Mouse (Mus musculus) intestine, embryonic 16.5 days (tissue): ENCODE results near the gene Slc12a9. TPM values are rescaled to one million over a fixed set of nuclear protein-coding genes. Genes with fewer than 3 reads are reported as not detected.

Experiments
- ATAC-seq: fragments of 200-750 bp; cut with Nextera tagmentation; 2 replicates; pipeline ENCODE4 v1.8.0; 2017; ENCODE audit warnings: moderate TSS enrichment, moderate library complexity
- H3K27ac ChIP-seq: fragments of 300-500 bp; sonication (generic); 2 replicates; pipeline ENCODE4 v1.5.1; 2014; ENCODE audit warnings: mild to moderate bottlenecking, low read length
- H3K27me3 ChIP-seq: fragments of 300-500 bp; sonication (generic); replicated peaks from 2 replicates; pipeline ENCODE4 v1.6.1; 2014; ENCODE audit warnings: low read length, control low read depth, mixed read lengths; ENCODE audit not compliant: control insufficient read depth, insufficient read depth
- H3K36me3 ChIP-seq: fragments of 300-500 bp; sonication (generic); 2 replicates; pipeline ENCODE4 v1.6.1; 2014; ENCODE audit warnings: low read length, control low read depth; ENCODE audit not compliant: control insufficient read depth, insufficient read depth
- H3K4me1 ChIP-seq: fragments of 300-500 bp; sonication (generic); 2 replicates; pipeline ENCODE4 v1.6.1; 2014; ENCODE audit warnings: low read length, control low read depth, mixed read lengths; ENCODE audit not compliant: control insufficient read depth, insufficient read depth
- H3K4me2 ChIP-seq: fragments of 300-500 bp; sonication (generic); 2 replicates; pipeline ENCODE4 v1.6.1; 2014; ENCODE audit warnings: low read depth, low read length, control low read depth
- H3K4me3 ChIP-seq: fragments of 300-500 bp; sonication (generic); 2 replicates; pipeline ENCODE4 v1.5.1; 2014; ENCODE audit warnings: mild to moderate bottlenecking, low read length
- H3K9ac ChIP-seq: fragments of 300-500 bp; sonication (generic); 2 replicates; pipeline ENCODE4 v1.6.1; 2014; ENCODE audit warnings: low read depth, low read length
- H3K9me3 ChIP-seq: fragments of 300-500 bp; sonication (generic); 2 replicates; pipeline ENCODE4 v1.6.1; 2016; ENCODE audit warnings: low read length, control low read depth; ENCODE audit not compliant: control insufficient read depth
- WGBS: fragments of 180-500 bp; shearing (Covaris S2); extraction: QIAGEN DNeasy Blood & Tissue Kit; methylation state at CpG from one replicate; pipeline ENCODE4 v1.1.7; 2014; 5-methylcytosine and 5-hydroxymethylcytosine counted together
- polyA plus RNA-seq: library from polyadenylated mRNA; unstranded; fragments of >200 nt; fragmentation: Nextera tagmentation; extraction: Ambion mirVana; gene quantifications from 2 replicates; pipeline ENCODE4 v1.2.1, GENCODE M21; 2015

Slc12a9 gene
- polyA plus RNA-seq, 1 experiment from 2014 or later = 14.7 TPM

DNA sequence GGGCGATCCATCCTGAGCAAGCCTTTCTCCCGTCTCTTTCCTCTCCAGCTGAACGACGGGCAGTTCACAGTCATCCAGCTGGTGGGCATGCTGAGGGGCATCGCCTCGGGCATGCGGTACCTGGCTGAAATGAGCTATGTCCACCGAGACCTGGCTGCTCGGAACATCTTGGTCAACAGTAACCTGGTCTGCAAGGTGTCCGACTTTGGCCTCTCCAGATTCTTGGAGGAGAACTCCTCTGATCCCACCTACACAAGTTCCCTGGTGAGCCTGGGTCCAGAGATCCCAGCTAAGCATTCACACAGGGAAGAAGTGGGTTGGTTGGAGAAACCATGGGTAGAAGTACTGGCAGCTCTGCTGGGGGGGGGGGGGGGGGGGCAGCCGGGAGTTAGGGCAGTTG, 36.3 kb upstream of the Slc12a9 start:
- no peak for ATAC-seq
- WGBS = 94% methylated on average over 11 of the region's 11 CpGs
- no peaks in the 10 kb centered on the region for H3K4me1 ChIP-seq
- no peaks in the 10 kb centered on the region for H3K9me3 ChIP-seq
- H3K36me3 ChIP-seq = peaks cover 56% of the 10 kb centered on the region
- no peak overlapping the region for H3K4me2 ChIP-seq
- no peak overlapping the region for H3K4me3 ChIP-seq
- no peaks in the 10 kb centered on the region for H3K27me3 ChIP-seq
- no peak overlapping the region for H3K27ac ChIP-seq
- H3K9ac ChIP-seq = no peak overlapping the region

GRCm38 (mm10) chr5:137358382-137358781, 25.0 kb upstream of the Slc12a9 start:
- no peak for ATAC-seq
- no peak overlapping the region for H3K4me3 ChIP-seq
- no peak overlapping the region for H3K4me2 ChIP-seq
- peaks cover 50% of the 10 kb centered on the region for H3K36me3 ChIP-seq
- H3K9me3 ChIP-seq = no peaks in the 10 kb centered on the region
- no peaks in the 10 kb centered on the region for H3K27me3 ChIP-seq
- H3K4me1 ChIP-seq = peaks cover 2% of the 10 kb centered on the region; the same call in 1 of the 2 replicates
- no peak overlapping the region for H3K27ac ChIP-seq
- 35% methylated on average over 7 of the region's 7 CpGs for WGBS
- H3K9ac ChIP-seq = no peak overlapping the region

GRCm38 (mm10) chr5:137354091-137354490, 20.7 kb upstream of the Slc12a9 start:
- Histone ChIP-seq H3K27ac (no peak overlapping the region), H3K4me3 (no peak overlapping the region), H3K27me3 (no peaks in the 10 kb centered on the region), H3K36me3 (peaks cover 21% of the 10 kb centered on the region), H3K9ac (no peak overlapping the region; the same call in 1 of the 2 replicates), H3K4me1 (peaks cover 20% of the 10 kb centered on the region), H3K4me2 (no peak overlapping the region), H3K9me3 (no peaks in the 10 kb centered on the region)
- ATAC-seq = no peak
- WGBS = 84% methylated on average over 17 of the region's 17 CpGs

GRCm38 (mm10) chr5:137352011-137352975, 18.9 kb upstream of the Slc12a9 start:
- WGBS = 11% methylated on average over 16 of the region's 16 CpGs
- no peak for ATAC-seq
- Histone ChIP-seq H3K9ac (peak overlapping the region; percentile 95), H3K27me3 (no peaks in the 10 kb centered on the region), H3K4me1 (peaks cover 37% of the 10 kb centered on the region), H3K36me3 (peaks cover 17% of the 10 kb centered on the region), H3K9me3 (no peaks in the 10 kb centered on the region), H3K27ac (peak overlapping the region; percentile 98), H3K4me2 (peak overlapping the region; percentile 84), H3K4me3 (peak overlapping the region; percentile 74)

GRCm38 (mm10) chr5:137351394-137351793, 18.0 kb upstream of the Slc12a9 start:
- Histone ChIP-seq H3K27ac (peak overlapping the region; percentile 98), H3K9ac (peak overlapping the region; percentile 95), H3K27me3 (no peaks in the 10 kb centered on the region), H3K36me3 (peaks cover 11% of the 10 kb centered on the region), H3K4me3 (peak overlapping the region; percentile 74), H3K9me3 (no peaks in the 10 kb centered on the region), H3K4me1 (peaks cover 42% of the 10 kb centered on the region), H3K4me2 (peak overlapping the region; percentile 84)
- ATAC-seq = no peak
- WGBS = 9% methylated on average over 4 of the region's 4 CpGs

GRCm38 (mm10) chr5:137351058-137351380, 17.6 kb upstream of the Slc12a9 start:
- no peak for ATAC-seq
- H3K4me1 ChIP-seq = peaks cover 42% of the 10 kb centered on the region
- no peaks in the 10 kb centered on the region for H3K27me3 ChIP-seq
- H3K36me3 ChIP-seq = peaks cover 7% of the 10 kb centered on the region; the same call in 1 of the 2 replicates
- H3K4me2 ChIP-seq = peak overlapping the region; percentile 84
- peak overlapping the region; percentile 98 for H3K27ac ChIP-seq
- no peaks in the 10 kb centered on the region for H3K9me3 ChIP-seq
- 4% methylated on average over 8 of the region's 8 CpGs for WGBS
- H3K4me3 ChIP-seq = peak overlapping the region; percentile 74
- peak overlapping the region; percentile 95 for H3K9ac ChIP-seq

DNA sequence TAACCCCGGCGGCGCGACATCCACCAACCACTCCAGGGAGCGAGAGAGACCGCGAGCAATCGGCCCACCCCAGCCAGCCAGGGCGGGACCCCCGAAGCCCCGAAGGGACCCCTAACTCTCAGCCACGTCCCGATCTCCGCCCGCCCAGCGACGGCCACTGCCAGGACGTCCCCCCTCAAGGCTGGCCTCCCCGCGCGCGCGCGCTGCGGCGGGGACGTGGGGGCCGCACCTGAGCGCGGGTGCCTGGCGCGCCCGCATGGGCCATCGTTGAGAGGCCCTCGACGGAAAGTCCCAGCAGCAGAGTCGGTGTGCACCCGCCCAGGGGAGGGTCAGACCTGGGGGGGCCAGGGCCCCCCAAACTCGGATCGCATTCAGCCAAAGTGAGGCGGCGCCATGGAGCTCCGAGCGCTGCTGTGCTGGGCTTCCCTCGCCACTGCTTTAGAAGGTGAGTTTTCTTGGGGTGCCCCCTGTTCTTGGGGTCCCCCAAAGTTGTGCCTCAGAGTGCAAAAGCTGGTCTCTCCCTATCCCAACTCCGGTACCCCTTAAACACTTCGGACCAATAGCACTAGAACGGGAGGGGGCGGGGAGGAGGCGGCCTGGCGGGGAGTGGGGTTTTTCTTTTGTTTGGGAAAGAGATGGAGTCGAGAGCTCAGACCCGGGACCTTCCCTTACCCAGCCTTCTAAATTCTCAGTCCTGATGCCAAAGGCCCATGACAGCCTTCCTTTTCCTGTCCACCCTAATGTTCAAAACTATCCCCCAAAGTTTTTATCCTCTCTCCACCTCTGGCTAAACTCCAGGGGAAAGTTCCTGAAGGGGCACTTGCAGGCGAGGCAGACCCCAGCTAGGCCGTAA, 17.0 kb upstream of the Slc12a9 start:
- Histone ChIP-seq H3K9me3 (no peaks in the 10 kb centered on the region), H3K4me1 (peaks cover 42% of the 10 kb centered on the region), H3K4me2 (peak overlapping the region; percentile 84), H3K27ac (peak overlapping the region; percentile 98), H3K27me3 (no peaks in the 10 kb centered on the region), H3K9ac (peak overlapping the region; percentile 95), H3K36me3 (peaks cover 5% of the 10 kb centered on the region; the same call in 1 of the 2 replicates), H3K4me3 (peak overlapping the region; percentile 74)
- under 1% methylated on average over 55 of the region's 55 CpGs for WGBS
- peak; percentile 41 for ATAC-seq

GRCm38 (mm10) chr5:137349384-137350204, 16.2 kb upstream of the Slc12a9 start, which contains the start of gene Ephb4:
TSS of gene Ephb4 (plus strand) at chr5:137350109.
- H3K4me3 ChIP-seq = peak within 1 kb of the TSS; percentile 74
- H3K9ac ChIP-seq = peak within 1 kb of the TSS; percentile 95
- peaks cover 49% of the 10 kb centered on the region for H3K4me1 ChIP-seq
- H3K9me3 ChIP-seq = no peaks in the 10 kb centered on the region
- H3K4me2 ChIP-seq = peak within 1 kb of the TSS; percentile 84
- no peaks in the 10 kb centered on the region for H3K36me3 ChIP-seq
- H3K27me3 ChIP-seq = no peaks in the 10 kb centered on the region
- peak; percentile 92 for ATAC-seq
- H3K27ac ChIP-seq = peak within 1 kb of the TSS; percentile 98
- under 1% methylated on average over 32 of the region's 32 CpGs for WGBS
